Mouse (Mus musculus): Measurements from ENCODE around the gene Numbl. TPM values are rescaled to one million over a fixed set of nuclear protein-coding genes. Genes with fewer than 3 reads are reported as not detected.

Gene Numbl
- 1.4 to 3.2 TPM (median 1.6 TPM) in 4 replicates for total RNA-seq (2023; ENCODE audit: inconsistent age)

DNA sequence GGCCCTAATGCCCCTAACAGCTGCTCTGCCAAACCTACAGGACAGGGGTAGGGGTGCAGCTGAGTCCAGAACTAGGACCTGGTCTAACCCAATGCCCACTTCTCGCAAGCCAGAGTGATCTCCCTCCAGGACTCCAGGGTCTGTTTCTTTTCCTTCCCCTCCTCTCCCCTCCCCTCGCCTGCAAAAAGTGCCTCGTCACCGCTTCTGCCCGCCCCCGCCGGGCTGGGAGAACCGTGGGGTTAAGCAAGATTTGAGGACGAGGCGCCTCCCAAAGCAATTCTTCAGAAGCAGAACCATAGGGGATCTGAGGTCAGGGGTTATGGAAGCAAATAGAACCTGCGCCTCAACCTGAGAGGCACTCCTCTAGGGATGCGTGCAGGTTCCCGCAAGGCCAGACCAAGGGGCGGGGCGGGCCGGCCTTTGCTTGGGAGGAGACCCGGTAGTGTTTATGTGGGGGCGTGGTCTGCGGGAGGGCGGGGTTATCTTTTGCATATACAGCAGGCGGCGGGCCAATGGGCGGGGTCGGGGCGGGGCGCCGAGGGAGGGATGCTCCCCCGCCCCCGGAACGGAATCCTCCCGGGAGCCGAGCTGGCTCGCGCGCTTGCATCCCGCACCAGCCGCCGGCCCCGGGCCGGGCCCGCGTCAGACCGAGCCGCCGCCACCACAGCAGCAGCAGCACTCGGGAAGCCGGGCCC, at the start of gene Numbl:
Gene Numbl, plus strand, starts transcription at position 229 of the 695 bp plus-strand sequence.

DNA sequence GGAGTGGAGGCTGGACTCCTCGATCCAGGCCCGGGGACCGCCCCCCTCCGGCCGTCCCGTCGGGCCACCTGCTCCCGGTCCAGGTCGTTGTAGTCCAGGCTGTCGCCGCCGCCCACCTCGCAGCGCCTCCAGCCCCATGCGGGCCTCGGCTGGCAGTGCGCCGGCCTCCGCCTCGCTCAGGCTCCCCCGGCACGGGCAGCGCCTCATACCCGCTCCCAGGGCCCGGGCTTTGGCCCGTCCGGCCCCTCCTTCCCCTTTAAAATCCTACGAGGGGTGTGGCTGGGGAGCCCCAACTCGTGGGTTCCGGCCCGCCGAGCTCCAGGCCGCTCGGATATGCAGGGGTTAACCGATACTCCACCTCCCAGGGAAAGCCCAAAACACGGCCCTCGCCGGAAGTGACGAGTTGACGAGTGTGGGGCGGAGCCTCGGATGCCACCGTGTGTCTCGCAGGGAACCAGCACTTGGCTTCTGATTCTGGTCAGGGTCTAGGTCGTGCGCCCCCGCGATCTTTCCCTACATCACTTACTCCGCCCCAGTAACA, 29.9 kb upstream of the Numbl start, which contains the start of gene Itpkc:
Gene Itpkc, minus strand, starts transcription at position 381 of the 541 bp plus-strand sequence.

DNA sequence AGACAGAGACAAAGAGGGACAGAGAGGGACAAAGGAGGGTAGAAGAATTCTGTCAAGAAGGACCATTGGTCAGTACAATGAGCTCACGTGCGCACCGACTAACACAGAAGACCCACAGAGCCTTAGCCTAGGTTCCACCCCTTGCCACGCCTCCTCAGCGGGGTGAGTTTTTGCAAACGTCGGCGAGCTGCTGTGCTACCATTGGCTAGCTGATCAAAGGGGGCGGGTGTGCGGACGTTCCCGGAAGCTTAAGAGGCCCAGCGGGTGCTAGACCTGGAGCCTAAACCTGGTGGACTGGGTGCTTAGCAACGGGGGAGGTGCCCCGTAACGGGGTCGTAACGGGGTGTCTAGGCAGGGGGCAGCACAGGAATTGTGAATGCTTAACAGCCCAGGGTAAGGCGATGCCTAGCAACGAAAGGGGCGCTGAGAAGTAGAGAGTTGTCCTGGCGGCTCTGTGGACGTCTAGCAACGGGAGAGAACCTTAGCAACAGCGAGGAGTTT, 25.4 kb upstream of the Numbl start, which contains the start of gene Coq8b:
Gene Coq8b, plus strand, starts transcription at position 243 of the 501 bp plus-strand sequence.

Other genes with a start within 250 kb of the Numbl start
- gene Cyp2a12, start 229.4 kb upstream of the Numbl start, total RNA-seq (2023; ENCODE audit: inconsistent age), result not detected in 4 replicates
- gene Cyp2f2, start 138.5 kb upstream of the Numbl start, total RNA-seq (2023; ENCODE audit: inconsistent age), result not detected in 4 replicates
- gene Cyp2t4, start 104.7 kb upstream of the Numbl start, total RNA-seq (2023; ENCODE audit: inconsistent age), result not detected in 4 replicates
- gene Egln2, start 91.6 kb upstream of the Numbl start, total RNA-seq (2023; ENCODE audit: inconsistent age), result 226 to 254 TPM (median 243 TPM) in 4 replicates
- gene Rab4b, start 79.5 kb upstream of the Numbl start, total RNA-seq (2023; ENCODE audit: inconsistent age), result 167 to 187 TPM (median 176 TPM) in 4 replicates
- not detected in 4 replicates for gene Gm21983, start 77.3 kb upstream of the Numbl start, total RNA-seq (2023; ENCODE audit: inconsistent age)
- 0.57 to 1.5 TPM (median 0.90 TPM) in 3 of 4 replicates, not detected in the other for gene Mia, start 77.3 kb upstream of the Numbl start, total RNA-seq (2023; ENCODE audit: inconsistent age)
- gene BC024978, start 62.7 kb upstream of the Numbl start, total RNA-seq (2023; ENCODE audit: inconsistent age), result 15.0 to 18.0 TPM (median 16.3 TPM) in 4 replicates
- gene Snrpa, start 62.2 kb upstream of the Numbl start, total RNA-seq (2023; ENCODE audit: inconsistent age), result 98.7 to 129 TPM (median 118 TPM) in 4 replicates
- 16.9 to 22.1 TPM (median 20.3 TPM) in 4 replicates for gene Itpkc, start 29.8 kb upstream of the Numbl start, total RNA-seq (2023; ENCODE audit: inconsistent age)
- 25.8 to 31.0 TPM (median 27.4 TPM) in 4 replicates for gene Coq8b, start 25.4 kb upstream of the Numbl start, total RNA-seq (2023; ENCODE audit: inconsistent age)
- 0.87 to 0.97 TPM (median 0.93 TPM) in 4 replicates for gene Ltbp4, start 79.3 kb downstream of the Numbl start, total RNA-seq (2023; ENCODE audit: inconsistent age)
- gene Shkbp1, start 97.6 kb downstream of the Numbl start, total RNA-seq (2023; ENCODE audit: inconsistent age), result 87.2 to 119 TPM (median 99.9 TPM) in 4 replicates
- gene Gm20479, start 99.0 kb downstream of the Numbl start, total RNA-seq (2023; ENCODE audit: inconsistent age), result not detected in 4 replicates
- gene Sptbn4, start 189.3 kb downstream of the Numbl start, total RNA-seq (2023; ENCODE audit: inconsistent age), result 0.16 to 0.55 TPM (median 0.27 TPM) in 3 of 4 replicates, not detected in the other
- 75.0 to 85.2 TPM (median 79.0 TPM) in 4 replicates for gene Blvrb, start 189.5 kb downstream of the Numbl start, total RNA-seq (2023; ENCODE audit: inconsistent age)
- 14.7 to 18.5 TPM (median 17.4 TPM) in 4 replicates for gene Sertad3, start 215.3 kb downstream of the Numbl start, total RNA-seq (2023; ENCODE audit: inconsistent age)
- gene Sertad1, start 228.5 kb downstream of the Numbl start, total RNA-seq (2023; ENCODE audit: inconsistent age), result 31.6 to 37.1 TPM (median 34.2 TPM) in 4 replicates
- gene Prx, start 240.9 kb downstream of the Numbl start, total RNA-seq (2023; ENCODE audit: inconsistent age), result 0.19 to 0.54 TPM (median 0.30 TPM) in 4 replicates

Data from B cell, adult (primary cell).